8 mouse cellular contexts compared by ENCODE assay signal in genomic region chr17:84790043-84790442, GRCm38 (mm10). TPM values are rescaled to one million over a fixed set of nuclear protein-coding genes. Genes with fewer than 3 reads are reported as not detected.
DNase-seq lines count a peak whose midpoint lies in the region; ATAC-seq and TF ChIP-seq lines count a peak whose summit lies in the region.

No protein-coding gene starts in this region.

- H3K4me1 ChIP-seq in megakaryocyte, embryonic 14.5 days: peaks cover 54% of the 10 kb centered on the region
- peaks cover 8% of the 10 kb centered on the region for H3K4me1 ChIP-seq in forebrain, embryonic 14.5 days (ENCODE audit: control insufficient read depth, insufficient read depth, low read length)
- H3K4me1 ChIP-seq in limb, embryonic 11.5 days (ENCODE audit: control insufficient read depth, insufficient read depth, low read length): no peaks in the 10 kb centered on the region
- H3K4me1 ChIP-seq in midbrain, postnatal 0 days (ENCODE audit: insufficient read depth, low read length): peaks cover 4% of the 10 kb centered on the region; the same call in 1 of the 2 replicates

- no peaks in the 10 kb centered on the region for H3K9me3 ChIP-seq in megakaryocyte, embryonic 14.5 days
- H3K9me3 ChIP-seq in forebrain, embryonic 14.5 days (replicated peaks; ENCODE audit: control insufficient read depth, low read length): no peaks in the 10 kb centered on the region
- no peaks in the 10 kb centered on the region for H3K9me3 ChIP-seq in limb, embryonic 11.5 days (ENCODE audit: control insufficient read depth, low read length)
- no peaks in the 10 kb centered on the region for H3K9me3 ChIP-seq in midbrain, postnatal 0 days (ENCODE audit: low read length)

- WGBS in forebrain, embryonic 14.5 days: under 1% methylated on average over 22 of the region's 22 CpGs
- WGBS in limb, embryonic 11.5 days: under 1% methylated on average over 22 of the region's 22 CpGs
- under 1% methylated on average over 22 of the region's 22 CpGs for WGBS in midbrain, postnatal 0 days

- TF ChIP-seq CTCF in midbrain, postnatal 0 days (IDR thresholded peaks at IDR 0.05): no peak

- ATAC-seq in megakaryocyte, adult 5-6 weeks (ENCODE audit: poor library complexity, severe bottlenecking): no peak
- ATAC-seq in forebrain, embryonic 14.5 days: no peak
- no peak; the same call in 1 of the 2 replicates for ATAC-seq in limb, embryonic 11.5 days (ENCODE audit: insufficient number of reproducible peaks, low FRiP score, low TSS enrichment, low read depth)
- ATAC-seq in midbrain, postnatal 0 days (ENCODE audit: low FRiP score): peak; percentile 8; the same call in 1 of the 2 replicates

- peak overlapping the region; percentile 79; the same call in 1 of the 2 replicates for H3K27ac ChIP-seq in forebrain, embryonic 14.5 days (ENCODE audit: low read depth, low read length)
- no peak overlapping the region; the same call in 1 of the 2 replicates for H3K27ac ChIP-seq in limb, embryonic 11.5 days (replicated peaks; ENCODE audit: low read depth, low read length)
- peak overlapping the region; percentile 85 for H3K27ac ChIP-seq in midbrain, postnatal 0 days (ENCODE audit: low read depth, low read length)

- peak; percentile 38 for DNase-seq in adrenal gland, postnatal 10 days
- DNase-seq in adrenal gland, adult 2 months: no peak
- DNase-seq in forebrain, embryonic 14.5 days (ENCODE audit: low spot score): peak; percentile 1
- DNase-seq in limb, embryonic 11.5 days (ENCODE audit: low spot score): no peak
- DNase-seq in midbrain, postnatal 0 days (ENCODE audit: low spot score): no peak
- DNase-seq in left cerebral cortex, postnatal 10 days (ENCODE audit: extremely low spot score in 1 of 2, low spot score in 2 of 2): no peak

- intact Hi-C loops in left cerebral cortex, postnatal 10 days (cut with DNase I): no loop called here

- H3K4me3 ChIP-seq in megakaryocyte, embryonic 14.5 days (replicated peaks): peak overlapping the region; percentile 99
- peak overlapping the region; percentile 98 for H3K4me3 ChIP-seq in forebrain, embryonic 14.5 days (ENCODE audit: low read depth, low read length)
- peak overlapping the region; percentile 100 for H3K4me3 ChIP-seq in limb, embryonic 11.5 days (ENCODE audit: low read depth, low read length)
- peak overlapping the region; percentile 99 for H3K4me3 ChIP-seq in midbrain, postnatal 0 days (ENCODE audit: low read depth, low read length)

- H3K36me3 ChIP-seq in megakaryocyte, embryonic 14.5 days (replicated peaks; ENCODE audit: low read length): peaks cover 51% of the 10 kb centered on the region
- 0 out of 2 replicates have a peak, but pooled peaks cover 3% of the 10 kb centered on the region for H3K36me3 ChIP-seq in forebrain, embryonic 14.5 days (ENCODE audit: control insufficient read depth, insufficient read depth, low read length)
- no peaks in the 10 kb centered on the region for H3K36me3 ChIP-seq in limb, embryonic 11.5 days (ENCODE audit: control insufficient read depth, insufficient read depth, low read length)
- H3K36me3 ChIP-seq in midbrain, postnatal 0 days (ENCODE audit: insufficient read depth, low read length): peaks cover 3% of the 10 kb centered on the region; the same call in 1 of the 2 replicates

- peak overlapping the region; percentile 90 for H3K9ac ChIP-seq in forebrain, embryonic 14.5 days (ENCODE audit: low read length)
- peak overlapping the region; percentile 85 for H3K9ac ChIP-seq in limb, embryonic 11.5 days (ENCODE audit: low read length)
- peak overlapping the region; percentile 83 for H3K9ac ChIP-seq in midbrain, postnatal 0 days (replicated peaks; ENCODE audit: low read length, poor library complexity, severe bottlenecking)

- H3K4me2 ChIP-seq in forebrain, embryonic 14.5 days (ENCODE audit: low read length): peak overlapping the region; percentile 93
- H3K4me2 ChIP-seq in limb, embryonic 11.5 days (ENCODE audit: low read depth, severe bottlenecking): peak overlapping the region; percentile 87
- H3K4me2 ChIP-seq in midbrain, postnatal 0 days (ENCODE audit: low read depth, low read length, poor library complexity, severe bottlenecking): peak overlapping the region; percentile 82

- H3K27me3 ChIP-seq in megakaryocyte, embryonic 14.5 days (replicated peaks): no peaks in the 10 kb centered on the region
- no peaks in the 10 kb centered on the region for H3K27me3 ChIP-seq in forebrain, embryonic 14.5 days (replicated peaks; ENCODE audit: control insufficient read depth, insufficient read depth, low read length)
- H3K27me3 ChIP-seq in limb, embryonic 11.5 days (ENCODE audit: control insufficient read depth, insufficient read depth, low read length): no peaks in the 10 kb centered on the region
- H3K27me3 ChIP-seq in midbrain, postnatal 0 days (ENCODE audit: insufficient read depth, low read length): no peaks in the 10 kb centered on the region

RNA-seq across cellular contexts. Expression of gene Lrpprc, which starts 0.5 kb away (rescaled TPM):
- total RNA-seq in adrenal gland, postnatal 10 days (2021): 100 to 1,000 TPM in 1 of 2 experiments, 10 to 100 TPM in 1; 88.9 to 101 TPM
- 10 to 100 TPM; 67.1 to 72.5 TPM for total RNA-seq in adrenal gland, adult 2 months (2021)
- 19.9 and 21.6 TPM in 2 replicates for polyA plus RNA-seq in adrenal gland, adult 2 months (2012; rRNA removed)
- 2.0 and 2.3 TPM in 2 replicates for polyA plus RNA-seq in megakaryocyte, embryonic 14.5 days (2012; ENCODE audit: insufficient read depth, low replicate concordance)
- total RNA-seq in megakaryocyte, adult 5-6 weeks (2015): 17.5 and 18.2 TPM in 2 replicates
- 32.5 and 34.3 TPM in 2 replicates for total RNA-seq in megakaryocyte, adult 5-6 weeks (2017)
- 29.9 and 38.7 TPM in 2 replicates for polyA plus RNA-seq in forebrain, embryonic 14.5 days (2014; fragmentation: Nextera tagmentation; extraction: Ambion mirVana)
- polyA plus RNA-seq in limb, embryonic 11.5 days (2014; fragmentation: Nextera tagmentation; extraction: Ambion mirVana): 59.0 and 60.8 TPM in 2 replicates
- 53.5 and 68.0 TPM in 2 replicates for total RNA-seq in midbrain, postnatal 0 days (2014; rRNA removed)
- polyA plus RNA-seq in midbrain, postnatal 0 days (2015; fragmentation: Nextera tagmentation; extraction: Ambion mirVana): 39.1 and 41.3 TPM in 2 replicates
- total RNA-seq in left cerebral cortex, postnatal 10 days (2021): 10 to 100 TPM; 64.9 to 68.9 TPM

Comparison
In these comparisons a context has a peak if more than half of its experiments do, and no peak if none do; other contexts are left out.
1. DNase-seq: peak in adrenal gland, postnatal 10 days (single experiment) and forebrain, embryonic 14.5 days (single experiment); none in adrenal gland, adult 2 months (single experiment), limb, embryonic 11.5 days (single experiment), midbrain, postnatal 0 days (single experiment) and left cerebral cortex, postnatal 10 days (0 of 2).
2. Peak in every context shown above with its lines, with median percentiles within 50 percentile points of each other: H3K4me3 ChIP-seq, H3K4me2 ChIP-seq and H3K9ac ChIP-seq.